Mouse (Mus musculus) testis, postnatal 10 days (tissue): ENCODE results near the gene Ogfrl1.

Source experiments
- DNase-seq: peaks from one replicate; pipeline ENCODE4 v3.0.0; 2021; ENCODE audit warnings: low spot score

Ogfrl1 gene

DNA sequence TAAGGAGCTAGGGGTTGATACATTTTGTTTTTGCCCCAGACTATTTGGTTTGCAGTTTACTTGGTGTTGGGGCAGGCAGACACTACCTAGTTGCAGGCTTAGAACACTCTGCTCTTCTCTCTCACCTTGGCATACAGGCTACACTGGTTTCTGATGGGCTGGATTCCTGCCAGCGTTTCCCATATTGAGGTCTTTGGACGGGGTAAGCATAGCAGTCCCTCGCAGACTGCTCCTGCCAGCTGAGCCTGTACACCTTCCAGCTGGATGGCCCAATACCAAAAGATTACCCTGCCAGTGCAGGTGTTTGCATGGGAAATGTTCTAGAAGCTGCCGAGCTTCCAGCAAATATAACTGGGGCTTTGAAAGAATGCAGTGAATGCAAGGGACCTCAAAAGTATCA, 45.8 kb downstream of the Ogfrl1 start:
- DNase-seq, result no peak

DNA sequence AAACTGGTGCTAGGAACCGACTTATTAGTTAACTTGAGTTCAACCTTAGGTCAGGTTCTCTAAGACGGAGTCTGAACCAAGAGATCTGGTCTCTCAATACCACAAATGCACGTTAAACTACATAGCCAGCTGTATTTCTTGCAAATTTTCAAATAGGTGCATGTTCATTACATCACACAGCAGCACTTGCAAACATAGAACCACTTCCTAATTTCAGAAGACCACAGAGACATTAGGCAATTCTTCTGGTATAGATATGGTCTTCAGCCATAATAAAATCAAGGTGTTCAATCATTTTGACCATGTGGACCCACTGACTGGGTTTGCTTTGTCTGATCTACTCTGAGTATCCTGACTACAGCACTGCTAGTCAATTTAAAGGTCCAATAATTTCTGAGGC, 51.9 kb downstream of the Ogfrl1 start:
- DNase-seq, result no peak

DNA sequence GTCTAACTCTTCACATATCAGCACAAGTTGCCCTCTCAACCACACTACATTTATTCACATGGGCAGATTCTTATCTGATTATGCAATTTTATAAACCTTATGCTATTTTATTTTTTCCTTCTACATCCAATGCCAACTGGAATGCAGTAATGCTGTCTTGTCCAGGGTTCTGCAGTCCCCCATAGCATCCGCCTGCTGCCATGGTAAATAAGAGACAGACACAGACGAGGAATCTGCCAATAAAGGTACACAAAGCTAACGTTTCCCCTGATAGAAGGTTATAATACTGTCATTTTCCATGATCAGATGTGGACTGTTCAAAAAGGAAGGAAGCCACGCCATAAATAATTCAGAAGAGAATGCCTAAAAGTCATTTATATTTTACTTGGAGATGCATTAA, 54.7 kb downstream of the Ogfrl1 start:
- DNase-seq, result no peak

DNA sequence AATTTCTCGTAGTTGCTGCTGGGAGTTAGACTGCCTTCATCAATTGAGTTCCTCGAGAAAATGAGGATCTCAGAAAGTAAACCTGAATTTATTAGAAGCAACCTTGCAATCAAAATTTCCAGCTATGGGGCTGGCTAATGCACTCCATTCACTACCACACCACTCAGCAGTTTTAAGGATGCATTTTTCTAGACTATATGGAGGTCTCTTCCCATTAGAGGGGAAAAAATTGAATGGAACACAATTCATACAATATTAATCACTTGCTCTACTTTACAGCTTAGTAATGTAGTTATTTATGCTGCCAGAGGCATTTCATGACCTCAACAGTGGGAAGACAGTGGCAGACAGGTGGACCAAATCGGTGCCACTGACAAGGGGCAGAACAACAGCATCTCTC, 55.3 kb downstream of the Ogfrl1 start:
- DNase-seq, result no peak

DNA sequence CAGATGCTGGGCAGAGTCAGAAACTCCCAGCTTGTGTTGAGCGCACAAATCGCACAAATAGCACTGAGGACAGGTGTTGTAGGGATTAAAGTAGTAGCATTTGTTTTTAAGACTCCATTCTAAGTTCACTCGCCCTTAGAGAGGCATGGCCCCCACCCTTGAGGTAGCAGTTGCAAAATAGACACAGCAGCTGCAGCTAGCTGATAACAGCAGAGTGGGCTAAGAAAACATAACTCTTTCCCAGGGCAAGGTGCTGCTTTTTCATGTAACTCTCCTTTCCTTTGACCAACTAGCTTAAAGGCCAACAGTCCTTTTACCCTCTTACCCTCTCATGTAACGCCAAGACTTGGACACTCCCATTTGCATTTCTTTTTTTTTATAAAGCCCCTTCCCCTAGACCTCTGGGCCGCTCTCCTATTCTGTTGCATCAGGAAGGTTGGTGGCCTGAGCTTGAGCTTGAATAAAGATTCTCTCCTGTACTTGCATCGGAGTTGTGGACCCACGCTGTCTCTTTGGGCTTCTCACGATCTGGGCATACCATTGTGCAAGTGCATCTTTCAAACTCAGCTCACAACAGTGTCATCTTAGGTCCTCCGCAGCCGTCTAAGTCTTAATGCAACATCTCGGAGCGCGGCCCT, 61.7 kb downstream of the Ogfrl1 start:
- no peak for DNase-seq

DNA sequence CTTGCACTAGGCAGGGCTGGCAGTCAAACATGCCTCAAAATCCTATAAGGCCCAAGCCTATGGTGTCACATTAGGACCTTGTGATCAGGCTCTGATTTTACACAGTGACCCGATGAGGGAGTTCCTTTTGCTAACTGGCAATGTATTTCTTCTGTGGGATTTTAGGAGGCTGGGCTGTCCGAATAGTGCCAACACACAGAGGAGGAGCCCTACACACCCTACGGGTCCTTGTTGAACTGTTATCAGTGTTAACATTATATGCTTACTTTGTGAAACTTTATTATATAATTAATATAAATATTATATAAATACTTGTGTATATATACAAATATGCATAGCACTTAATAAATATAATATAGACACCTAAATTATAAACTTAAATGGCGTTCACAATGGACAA, 62.5 kb downstream of the Ogfrl1 start:
- no peak for DNase-seq

DNA sequence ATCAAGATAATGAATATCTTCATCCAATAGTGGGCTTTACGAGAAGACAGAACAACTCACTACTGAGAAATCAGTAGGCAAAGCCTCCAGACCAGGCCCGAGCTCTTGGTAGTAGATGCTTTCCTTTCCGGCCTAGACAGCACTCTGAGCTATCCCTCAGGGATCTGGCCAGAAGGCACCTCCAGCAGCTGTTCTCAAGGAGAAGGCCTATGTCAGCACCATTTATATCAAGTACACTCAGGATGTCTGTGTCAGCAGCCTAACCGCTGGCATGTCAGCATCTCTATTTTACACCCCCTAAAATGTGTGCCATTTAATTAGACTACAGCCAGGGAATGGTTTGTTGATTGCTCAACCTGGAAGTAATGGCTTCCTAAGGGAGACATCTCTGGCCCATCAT, 65.4 kb downstream of the Ogfrl1 start:
- DNase-seq, result no peak

DNA sequence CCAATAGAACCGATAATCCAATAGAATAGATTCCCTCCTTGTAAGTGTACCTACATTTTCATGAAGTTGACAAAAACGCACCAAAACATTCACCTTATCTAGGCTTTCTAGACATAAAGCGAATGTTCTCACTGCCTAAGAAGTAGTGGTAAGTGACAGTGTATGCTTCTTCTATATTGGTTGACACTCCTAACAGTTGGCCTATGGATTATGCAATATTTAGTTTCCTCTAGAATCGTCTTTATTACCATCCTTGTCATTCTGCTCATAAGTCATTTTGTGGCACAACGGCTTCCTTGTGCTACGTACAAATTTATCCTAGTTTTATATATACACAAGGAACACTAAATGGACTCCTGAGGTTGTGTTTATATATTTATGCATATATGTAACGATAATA, 72.4 kb downstream of the Ogfrl1 start:
- DNase-seq, result no peak

DNA sequence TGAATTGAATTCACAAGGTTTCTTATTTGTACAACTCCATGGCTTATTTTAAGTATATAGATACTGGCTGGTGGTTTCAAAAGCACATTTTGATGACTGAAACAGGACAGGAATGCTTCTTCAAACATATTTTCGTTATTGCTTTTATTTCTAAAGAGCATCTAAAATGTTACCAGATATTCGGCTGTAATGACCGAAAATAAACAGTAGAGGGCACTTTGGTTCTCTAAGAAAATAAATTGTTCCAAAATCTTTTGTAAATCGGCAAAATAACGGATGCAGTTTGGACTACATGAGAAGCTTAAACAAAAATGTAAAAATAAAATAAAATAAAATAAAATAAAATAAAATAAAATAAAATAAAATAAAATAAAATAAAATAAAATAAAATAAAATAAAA, 73.3 kb downstream of the Ogfrl1 start:
- DNase-seq, result no peak

DNA sequence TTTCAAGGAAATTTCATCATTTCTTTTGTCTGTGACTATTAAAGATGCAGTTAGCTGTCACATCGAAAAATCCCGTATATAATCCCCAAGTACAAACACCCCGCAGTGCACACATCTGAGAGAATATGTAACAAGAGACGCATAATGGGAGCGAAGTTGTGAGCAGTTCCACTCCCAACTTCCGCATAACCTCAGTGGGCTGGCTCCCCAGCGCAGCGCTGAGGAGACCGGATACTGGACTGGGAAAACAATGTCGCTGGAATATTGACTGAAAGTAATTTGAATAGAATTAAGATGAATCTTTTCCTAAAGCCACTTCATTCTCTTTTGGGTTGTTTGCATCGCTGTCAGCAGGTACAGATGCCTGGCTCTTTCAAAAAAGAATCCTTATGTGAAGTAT, 74.3 kb downstream of the Ogfrl1 start:
- no peak for DNase-seq

DNA sequence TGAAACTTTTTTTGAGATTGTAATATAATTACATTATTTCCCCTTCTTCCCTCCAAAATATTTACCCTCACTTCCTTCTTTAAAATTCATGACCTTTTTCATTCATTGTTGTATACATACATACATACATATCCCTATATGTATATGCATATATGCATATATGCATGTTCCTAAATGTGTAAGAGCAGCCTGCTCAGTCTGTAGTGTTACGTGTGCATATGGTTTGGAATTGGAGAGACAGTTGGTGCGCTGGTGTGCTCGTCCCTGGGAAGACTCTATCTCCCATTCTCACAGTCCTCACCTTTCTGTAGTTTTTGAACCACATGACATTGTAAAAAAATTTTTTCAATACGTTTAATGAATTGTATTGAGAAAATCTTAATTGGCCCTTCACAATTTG, 75.4 kb downstream of the Ogfrl1 start:
- DNase-seq, result no peak

DNA sequence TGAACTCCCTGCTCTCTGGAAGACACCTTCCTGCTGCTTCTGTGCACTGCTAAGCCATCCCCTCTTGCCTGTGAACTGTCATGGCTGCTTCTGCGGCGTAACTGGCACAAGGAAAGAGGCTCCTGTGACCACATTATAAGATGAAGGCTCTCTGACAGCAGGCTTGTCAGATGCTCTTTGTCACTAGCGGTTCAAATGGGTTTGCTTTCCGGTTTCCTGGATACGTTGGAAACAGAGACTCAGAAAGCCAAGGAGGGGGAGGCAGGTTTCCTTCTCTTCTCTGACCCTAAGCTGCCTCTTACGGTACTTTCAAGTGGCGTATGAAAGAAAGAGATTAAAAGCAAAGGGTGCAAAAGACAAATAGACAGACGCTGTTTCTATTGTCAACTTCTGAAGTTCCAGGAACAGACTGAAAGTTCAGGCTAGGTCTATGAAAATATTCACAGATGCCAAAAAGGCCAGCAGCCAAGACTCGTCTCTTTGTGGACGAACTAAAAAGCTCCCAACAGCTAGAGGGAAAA, 76.2 kb downstream of the Ogfrl1 start:
- no peak for DNase-seq

DNA sequence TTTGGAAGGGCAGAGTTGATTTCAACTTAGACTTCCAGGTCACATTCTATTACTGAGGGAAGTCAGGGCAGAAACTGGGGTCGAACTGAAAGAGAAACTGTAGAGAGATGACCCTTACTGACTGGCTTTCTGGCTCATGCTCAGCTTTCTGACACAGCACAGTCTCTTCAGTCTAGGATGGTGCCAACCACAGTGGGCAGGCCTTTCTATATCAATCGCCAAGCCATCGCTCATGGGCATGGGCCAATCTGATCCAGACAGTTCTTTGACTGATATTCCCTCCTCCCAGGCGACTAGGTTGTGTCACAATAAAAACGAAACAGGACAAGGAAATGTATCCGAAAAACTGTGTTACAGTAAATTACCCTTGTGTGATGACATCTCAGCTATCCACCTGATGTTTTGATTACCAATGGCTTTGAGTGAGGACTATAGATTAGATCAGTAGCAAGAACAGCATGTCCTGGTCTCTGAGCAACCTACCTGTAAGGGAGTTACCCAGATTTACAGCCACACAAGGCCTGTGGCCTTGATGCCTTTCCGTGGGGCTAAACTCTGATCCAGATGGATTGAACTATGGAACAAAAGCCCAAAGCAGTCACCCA, 76.9 kb downstream of the Ogfrl1 start:
- no peak for DNase-seq
